Mouse (Mus musculus): ENCODE data around the gene Psmg4. TPM values are rescaled to one million over a fixed set of nuclear protein-coding genes. Genes with fewer than 3 reads are reported as not detected.

The Psmg4 gene
- polyA plus RNA-seq, 1 experiment from 2014 or later: 67.2 TPM

DNA sequence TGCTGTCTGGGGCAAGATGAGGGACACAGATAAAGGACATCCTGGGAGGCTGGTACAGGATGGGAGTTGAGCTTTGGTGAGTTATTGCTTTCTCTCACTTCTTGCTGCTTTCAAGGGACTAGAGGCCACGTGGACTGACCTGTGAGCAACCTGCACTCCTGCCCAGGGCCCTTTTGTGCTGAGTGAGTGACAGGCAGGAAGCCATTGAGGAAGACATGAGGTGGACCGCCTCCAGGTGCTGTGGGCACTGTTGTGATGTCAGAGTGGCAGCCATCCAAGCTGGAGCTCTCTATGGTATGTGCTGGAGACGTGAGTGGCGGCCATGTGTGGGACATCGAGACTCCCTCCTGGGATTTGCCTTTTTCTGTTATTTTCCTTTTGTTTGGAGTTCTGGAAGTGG is 18.9 kb downstream of the Psmg4 start:
- no peaks in the 10 kb centered on the region for H3K9me3 ChIP-seq (ENCODE audit: control insufficient read depth, low read length)
- H3K27me3 ChIP-seq (replicated peaks; ENCODE audit: control insufficient read depth, insufficient read depth, low read length): no peaks in the 10 kb centered on the region
- H3K4me1 ChIP-seq (ENCODE audit: control insufficient read depth, insufficient read depth, low read length): no peaks in the 10 kb centered on the region
- no peak overlapping the region for H3K4me3 ChIP-seq (ENCODE audit: low read length)
- no peaks in the 10 kb centered on the region for H3K36me3 ChIP-seq (ENCODE audit: control insufficient read depth, insufficient read depth, low read length)
- no peak overlapping the region for H3K27ac ChIP-seq (ENCODE audit: low read length)
- H3K9ac ChIP-seq (ENCODE audit: low read depth, low read length): no peak overlapping the region
- no peak for ATAC-seq
- whole genome bisulfite sequencing: 91% methylated on average over 5 of the region's 5 CpGs
- H3K4me2 ChIP-seq (ENCODE audit: low read depth, low read length): no peak overlapping the region

- no peaks in the 10 kb centered on the region for H3K4me1 ChIP-seq (ENCODE audit: control insufficient read depth, insufficient read depth, low read length)
- no peak overlapping the region for H3K4me2 ChIP-seq (ENCODE audit: low read depth, low read length)
- no peak for ATAC-seq
- H3K27me3 ChIP-seq (replicated peaks; ENCODE audit: control insufficient read depth, insufficient read depth, low read length): no peaks in the 10 kb centered on the region
- no peak overlapping the region for H3K27ac ChIP-seq (ENCODE audit: low read length)
- H3K36me3 ChIP-seq (ENCODE audit: control insufficient read depth, insufficient read depth, low read length): no peaks in the 10 kb centered on the region
- no peak overlapping the region for H3K9ac ChIP-seq (ENCODE audit: low read depth, low read length)
- WGBS: 85% methylated on average over 2 of the region's 2 CpGs
- H3K4me3 ChIP-seq (ENCODE audit: low read length): no peak overlapping the region
- no peaks in the 10 kb centered on the region for H3K9me3 ChIP-seq (ENCODE audit: control insufficient read depth, low read length)
These were observed 22.6 kb downstream of the Psmg4 start for GRCm38 (mm10) chr13:34185371-34185770.

DNA sequence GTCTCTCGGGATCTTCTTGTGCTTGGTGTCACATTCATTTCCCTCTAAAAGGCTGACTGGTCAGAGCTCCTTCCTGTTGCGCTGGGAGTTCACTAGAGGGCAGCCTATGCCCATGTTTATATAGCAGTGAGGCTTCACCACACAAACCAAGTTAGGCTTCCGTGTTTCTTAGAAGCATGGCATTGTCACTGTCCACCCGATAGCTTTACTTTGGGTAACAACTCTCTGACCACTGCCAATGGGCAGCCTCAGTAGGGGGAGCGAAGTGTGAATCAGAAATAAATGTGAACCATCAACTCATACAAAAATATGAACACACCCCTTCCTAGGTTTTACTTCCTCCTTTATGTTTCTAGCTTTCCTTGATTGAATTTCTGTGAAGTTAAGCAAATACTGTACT is 24.8 kb downstream of the Psmg4 start:
- H3K9ac ChIP-seq (ENCODE audit: low read depth, low read length): no peak overlapping the region
- no peaks in the 10 kb centered on the region for H3K36me3 ChIP-seq (ENCODE audit: control insufficient read depth, insufficient read depth, low read length)
- no peaks in the 10 kb centered on the region for H3K27me3 ChIP-seq (replicated peaks; ENCODE audit: control insufficient read depth, insufficient read depth, low read length)
- no peak overlapping the region for H3K27ac ChIP-seq (ENCODE audit: low read length)
- H3K9me3 ChIP-seq (ENCODE audit: control insufficient read depth, low read length): no peaks in the 10 kb centered on the region
- no peak overlapping the region for H3K4me2 ChIP-seq (ENCODE audit: low read depth, low read length)
- peak; percentile 77; the same call in 1 of the 2 replicates for ATAC-seq
- no peaks in the 10 kb centered on the region for H3K4me1 ChIP-seq (ENCODE audit: control insufficient read depth, insufficient read depth, low read length)
- WGBS: 12% methylated on average over 5 of the region's 5 CpGs
- H3K4me3 ChIP-seq (ENCODE audit: low read length): no peak overlapping the region

DNA sequence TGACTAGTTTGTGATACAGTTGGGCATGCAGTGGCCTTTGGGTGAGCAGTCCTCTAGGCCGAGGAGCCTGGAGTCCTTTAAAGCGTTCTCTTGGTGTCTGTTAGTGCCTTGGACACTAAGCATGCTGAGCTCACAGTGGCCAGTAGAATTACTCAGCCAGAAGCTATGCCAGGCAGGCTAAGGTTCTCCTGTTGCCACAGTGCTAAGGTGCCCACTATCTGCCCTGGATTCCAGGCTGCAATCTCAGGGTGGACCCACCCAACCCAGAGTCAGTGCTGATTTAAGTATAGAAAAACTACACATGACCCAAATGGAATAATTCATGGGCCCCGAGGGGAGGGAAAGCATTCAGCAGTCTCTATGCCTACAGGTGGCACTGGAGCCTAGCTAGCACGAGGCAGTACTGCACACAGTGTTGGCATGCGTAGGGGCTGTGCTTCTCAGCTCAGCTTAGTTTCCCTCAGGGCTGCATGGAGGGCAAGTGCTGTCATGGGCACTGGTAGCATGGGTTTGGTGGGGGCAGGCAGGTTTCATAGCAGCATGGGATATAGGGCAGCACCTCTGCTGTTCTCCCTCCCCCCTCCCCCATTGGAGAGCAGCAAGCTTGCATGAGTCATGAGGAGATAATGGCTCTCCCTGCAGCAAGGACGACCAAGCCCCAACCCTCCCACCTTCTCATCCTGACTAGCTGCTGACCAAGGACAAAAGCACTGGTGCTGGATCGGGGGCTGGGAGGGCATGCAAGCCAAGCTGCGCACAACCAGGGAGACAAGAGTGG is 29.8 kb downstream of the Psmg4 start:
- peak; percentile 62 for ATAC-seq
- WGBS: 65% methylated on average over 8 of the region's 8 CpGs
- Histone ChIP-seq H3K4me2 (ENCODE audit: low read depth, low read length) (no peak overlapping the region), H3K36me3 (ENCODE audit: control insufficient read depth, insufficient read depth, low read length) (no peaks in the 10 kb centered on the region), H3K4me3 (ENCODE audit: low read length) (no peak overlapping the region), H3K27ac (ENCODE audit: low read length) (no peak overlapping the region), H3K9ac (ENCODE audit: low read depth, low read length) (no peak overlapping the region), H3K27me3 (replicated peaks; ENCODE audit: control insufficient read depth, insufficient read depth, low read length) (no peaks in the 10 kb centered on the region), H3K4me1 (ENCODE audit: control insufficient read depth, insufficient read depth, low read length) (0 out of 2 replicates have a peak, but pooled peaks cover 7% of the 10 kb centered on the region), H3K9me3 (ENCODE audit: control insufficient read depth, low read length) (no peaks in the 10 kb centered on the region)

- H3K4me3 ChIP-seq (ENCODE audit: low read length): no peak overlapping the region
- H3K9ac ChIP-seq (ENCODE audit: low read depth, low read length): no peak overlapping the region
- no peak overlapping the region for H3K4me2 ChIP-seq (ENCODE audit: low read depth, low read length)
- no peaks in the 10 kb centered on the region for H3K27me3 ChIP-seq (replicated peaks; ENCODE audit: control insufficient read depth, insufficient read depth, low read length)
- 0 out of 2 replicates have a peak, but pooled peaks have one; percentile 31 for ATAC-seq
- no peaks in the 10 kb centered on the region for H3K36me3 ChIP-seq (ENCODE audit: control insufficient read depth, insufficient read depth, low read length)
- H3K9me3 ChIP-seq (ENCODE audit: control insufficient read depth, low read length): no peaks in the 10 kb centered on the region
- 63% methylated on average over 8 of the region's 8 CpGs for WGBS
- 0 out of 2 replicates have a peak, but pooled peaks cover 7% of the 10 kb centered on the region for H3K4me1 ChIP-seq (ENCODE audit: control insufficient read depth, insufficient read depth, low read length)
- no peak overlapping the region for H3K27ac ChIP-seq (ENCODE audit: low read length)
These were observed 30.6 kb downstream of the Psmg4 start for GRCm38 (mm10) chr13:34193384-34193783.

DNA sequence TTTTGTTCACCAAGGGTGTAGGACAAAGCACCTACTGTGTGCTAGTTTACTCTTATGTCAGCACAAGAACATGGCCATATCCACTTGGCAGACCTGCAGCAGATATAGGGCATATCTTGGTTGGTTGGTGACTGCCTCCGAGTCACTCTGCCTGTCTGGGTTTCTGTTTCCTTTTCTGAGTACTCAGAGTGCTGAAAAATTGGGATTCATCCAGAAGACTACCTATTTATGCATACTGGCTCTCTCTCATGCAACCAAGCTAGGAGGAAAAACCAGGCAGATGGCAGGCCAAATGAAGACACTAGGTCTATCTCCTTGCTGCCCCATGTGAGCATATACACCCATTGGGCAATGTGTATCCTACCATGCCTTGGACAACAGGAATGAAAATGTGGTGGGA is 32.9 kb downstream of the Psmg4 start:
- ATAC-seq: no peak
- WGBS: 93% methylated on average over 1 of the region's 1 CpGs

DNA sequence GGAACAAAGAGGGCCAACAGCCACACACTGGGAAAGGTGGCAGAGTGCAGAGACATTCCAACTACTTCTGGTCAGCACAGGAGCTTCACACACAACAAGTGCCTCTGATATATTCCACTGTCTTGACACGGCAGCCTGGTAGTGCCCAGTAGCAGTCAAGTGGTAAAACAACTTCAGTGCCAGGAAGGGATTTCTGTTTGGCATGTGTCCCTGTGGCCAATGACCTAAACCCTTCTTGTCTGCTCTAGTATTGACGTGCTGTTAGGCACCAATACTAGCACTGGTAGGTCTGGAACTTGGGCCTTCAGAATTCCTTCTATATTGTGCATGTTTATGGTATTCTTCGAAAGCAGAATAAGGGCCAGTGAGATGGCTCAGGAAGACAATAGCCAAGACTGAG is 42.5 kb downstream of the Psmg4 start:
- no peak for ATAC-seq
- 94% methylated on average over 3 of the region's 3 CpGs for WGBS
- Histone ChIP-seq H3K4me3 (ENCODE audit: low read length) (no peak overlapping the region), H3K9ac (ENCODE audit: low read depth, low read length) (no peak overlapping the region), H3K4me2 (ENCODE audit: low read depth, low read length) (no peak overlapping the region), H3K27ac (ENCODE audit: low read length) (no peak overlapping the region), H3K9me3 (ENCODE audit: control insufficient read depth, low read length) (no peaks in the 10 kb centered on the region), H3K36me3 (ENCODE audit: control insufficient read depth, insufficient read depth, low read length) (no peaks in the 10 kb centered on the region), H3K4me1 (ENCODE audit: control insufficient read depth, insufficient read depth, low read length) (no peaks in the 10 kb centered on the region), H3K27me3 (replicated peaks; ENCODE audit: control insufficient read depth, insufficient read depth, low read length) (no peaks in the 10 kb centered on the region)

More for the DNA sequence above, 32.9 kb downstream of the Psmg4 start:
- H3K36me3 ChIP-seq (ENCODE audit: control insufficient read depth, insufficient read depth, low read length): no peaks in the 10 kb centered on the region
- H3K9me3 ChIP-seq (ENCODE audit: control insufficient read depth, low read length): no peaks in the 10 kb centered on the region
- H3K4me3 ChIP-seq (ENCODE audit: low read length): no peak overlapping the region
- H3K27me3 ChIP-seq (replicated peaks; ENCODE audit: control insufficient read depth, insufficient read depth, low read length): no peaks in the 10 kb centered on the region
- no peak overlapping the region for H3K27ac ChIP-seq (ENCODE audit: low read length)
- no peak overlapping the region for H3K9ac ChIP-seq (ENCODE audit: low read depth, low read length)
- H3K4me1 ChIP-seq (ENCODE audit: control insufficient read depth, insufficient read depth, low read length): 0 out of 2 replicates have a peak, but pooled peaks cover 7% of the 10 kb centered on the region
- H3K4me2 ChIP-seq (ENCODE audit: low read depth, low read length): no peak overlapping the region

- no peak overlapping the region for H3K4me2 ChIP-seq (ENCODE audit: low read depth, low read length)
- H3K36me3 ChIP-seq (ENCODE audit: control insufficient read depth, insufficient read depth, low read length): no peaks in the 10 kb centered on the region
- 0 out of 2 replicates have a peak, but pooled peaks have one; percentile 26 for ATAC-seq
- no peaks in the 10 kb centered on the region for H3K4me1 ChIP-seq (ENCODE audit: control insufficient read depth, insufficient read depth, low read length)
- H3K4me3 ChIP-seq (ENCODE audit: low read length): no peak overlapping the region
- no peak overlapping the region for H3K27ac ChIP-seq (ENCODE audit: low read length)
- H3K9me3 ChIP-seq (ENCODE audit: control insufficient read depth, low read length): no peaks in the 10 kb centered on the region
- H3K9ac ChIP-seq (ENCODE audit: low read depth, low read length): no peak overlapping the region
- no peaks in the 10 kb centered on the region for H3K27me3 ChIP-seq (replicated peaks; ENCODE audit: control insufficient read depth, insufficient read depth, low read length)
- 56% methylated on average over 6 of the region's 6 CpGs for WGBS
These were observed 45.1 kb downstream of the Psmg4 start for GRCm38 (mm10) chr13:34207714-34208470.

GRCm38 (mm10) chr13:34211261-34211775 is 48.6 kb downstream of the Psmg4 start:
- Histone ChIP-seq H3K4me2 (ENCODE audit: low read depth, low read length) (no peak overlapping the region), H3K9ac (ENCODE audit: low read depth, low read length) (no peak overlapping the region), H3K36me3 (ENCODE audit: control insufficient read depth, insufficient read depth, low read length) (no peaks in the 10 kb centered on the region), H3K27me3 (replicated peaks; ENCODE audit: control insufficient read depth, insufficient read depth, low read length) (no peaks in the 10 kb centered on the region), H3K4me3 (ENCODE audit: low read length) (no peak overlapping the region), H3K27ac (ENCODE audit: low read length) (no peak overlapping the region), H3K9me3 (ENCODE audit: control insufficient read depth, low read length) (no peaks in the 10 kb centered on the region), H3K4me1 (ENCODE audit: control insufficient read depth, insufficient read depth, low read length) (no peaks in the 10 kb centered on the region)
- ATAC-seq: no peak
- WGBS: 57% methylated on average over 4 of the region's 4 CpGs

All from intestine, embryonic 16.5 days (tissue).